Mouse (Mus musculus) kidney, embryonic 16.5 days (tissue): ENCODE data around the gene Inhbe. TPM values are rescaled to one million over a fixed set of nuclear protein-coding genes. Genes with fewer than 3 reads are reported as not detected.

Source experiments
- ATAC-seq: fragments of 200-750 bp; cut with Nextera tagmentation; 2 replicates; pipeline ENCODE4 v1.8.0; 2017; ENCODE audit warnings: moderate TSS enrichment; ENCODE audit not compliant: low FRiP score, low TSS enrichment
- H3K27ac ChIP-seq: fragments of 300-500 bp; sonication (generic); 2 replicates; pipeline ENCODE4 v1.5.1; 2014; ENCODE audit warnings: low read length
- H3K27me3 ChIP-seq: fragments of 300-500 bp; sonication (generic); 2 replicates; pipeline ENCODE4 v1.6.1; 2014; ENCODE audit warnings: low read length, control low read depth, mixed read lengths; ENCODE audit not compliant: insufficient read depth
- H3K36me3 ChIP-seq: fragments of 300-500 bp; sonication (generic); 2 replicates; pipeline ENCODE4 v1.6.1; 2014; ENCODE audit warnings: low read length, control low read depth, mixed read lengths; ENCODE audit not compliant: insufficient read depth
- H3K4me1 ChIP-seq: fragments of 300-500 bp; sonication (generic); 2 replicates; pipeline ENCODE4 v1.6.1; 2014; ENCODE audit warnings: low read length, control low read depth, mixed read lengths; ENCODE audit not compliant: insufficient read depth
- H3K4me2 ChIP-seq: fragments of 300-500 bp; sonication (generic); replicated peaks from 2 replicates; pipeline ENCODE4 v1.6.1; 2014; ENCODE audit warnings: low read depth, low read length
- H3K4me3 ChIP-seq: fragments of 300-500 bp; sonication (generic); 2 replicates; pipeline ENCODE4 v1.5.1; 2014; ENCODE audit warnings: mild to moderate bottlenecking, low read length
- H3K9ac ChIP-seq: fragments of 300-500 bp; sonication (generic); replicated peaks from 2 replicates; pipeline ENCODE4 v1.6.1; 2014; ENCODE audit warnings: low read length
- H3K9me3 ChIP-seq: fragments of 300-500 bp; sonication (generic); 2 replicates; pipeline ENCODE4 v1.6.1; 2016; ENCODE audit warnings: low read length, control low read depth
- WGBS: fragments of 180-500 bp; shearing (Covaris S2); extraction: QIAGEN DNeasy Blood & Tissue Kit; methylation state at CpG from one replicate; pipeline ENCODE4 v1.1.7; 2014; 5-methylcytosine and 5-hydroxymethylcytosine counted together
- polyA plus RNA-seq: library from polyadenylated mRNA; unstranded; fragments of >200 nt; fragmentation: Nextera tagmentation; extraction: Ambion mirVana; gene quantifications from 2 replicates; pipeline ENCODE4 v1.2.1, GENCODE M21; 2015

Gene Inhbe
- polyA plus RNA-seq, 1 experiment from 2014 or later = not detected

GRCm38 (mm10) chr10:127369834-127370820 lies 15.9 kb upstream of the Inhbe start, which contains the start of gene Inhbc:
TSS of gene Inhbc (minus strand) at chr10:127370431.
- no peak within 1 kb of the TSS for H3K4me2 ChIP-seq
- H3K9me3 ChIP-seq = no peaks in the 10 kb centered on the region
- peaks cover 5% of the 10 kb centered on the region; the same call in 1 of the 2 replicates for H3K4me1 ChIP-seq
- no peaks in the 10 kb centered on the region for H3K36me3 ChIP-seq
- no peak for ATAC-seq
- no peaks in the 10 kb centered on the region for H3K27me3 ChIP-seq
- H3K9ac ChIP-seq = no peak within 1 kb of the TSS
- WGBS = 76% methylated on average over 22 of the region's 22 CpGs
- no peak within 1 kb of the TSS for H3K27ac ChIP-seq
- no peak within 1 kb of the TSS for H3K4me3 ChIP-seq

- ATAC-seq = no peak
These were observed 14.1 kb upstream of the Inhbe start for GRCm38 (mm10) chr10:127368273-127368672.

GRCm38 (mm10) chr10:127367116-127367515 lies 12.9 kb upstream of the Inhbe start:
- Histone ChIP-seq H3K4me1 (peaks cover 5% of the 10 kb centered on the region; the same call in 1 of the 2 replicates), H3K27ac (no peak overlapping the region), H3K9ac (no peak overlapping the region), H3K4me2 (no peak overlapping the region), H3K9me3 (no peaks in the 10 kb centered on the region), H3K27me3 (no peaks in the 10 kb centered on the region), H3K36me3 (no peaks in the 10 kb centered on the region), H3K4me3 (no peak overlapping the region)
- ATAC-seq = no peak
- WGBS = 78% methylated on average over 5 of the region's 5 CpGs

More at GRCm38 (mm10) chr10:127368273-127368672, 14.1 kb upstream of the Inhbe start:
- Histone ChIP-seq H3K27ac (no peak overlapping the region), H3K27me3 (no peaks in the 10 kb centered on the region), H3K4me1 (peaks cover 5% of the 10 kb centered on the region; the same call in 1 of the 2 replicates), H3K36me3 (no peaks in the 10 kb centered on the region), H3K9me3 (no peaks in the 10 kb centered on the region), H3K9ac (no peak overlapping the region), H3K4me3 (no peak overlapping the region), H3K4me2 (no peak overlapping the region)
- WGBS = 74% methylated on average over 2 of the region's 2 CpGs

- Histone ChIP-seq H3K4me2 (no peak overlapping the region), H3K27me3 (no peaks in the 10 kb centered on the region), H3K27ac (no peak overlapping the region), H3K4me3 (no peak overlapping the region), H3K4me1 (no peaks in the 10 kb centered on the region), H3K9me3 (no peaks in the 10 kb centered on the region), H3K9ac (no peak overlapping the region), H3K36me3 (no peaks in the 10 kb centered on the region)
- ATAC-seq = no peak
- 83% methylated on average over 3 of the region's 3 CpGs for WGBS
These were observed 6.5 kb upstream of the Inhbe start for GRCm38 (mm10) chr10:127360714-127361113.

- H3K27ac ChIP-seq = no peak overlapping the region
- no peaks in the 10 kb centered on the region for H3K36me3 ChIP-seq
- WGBS = 74% methylated on average over 10 of the region's 10 CpGs
- H3K9me3 ChIP-seq = no peaks in the 10 kb centered on the region
- peaks cover 8% of the 10 kb centered on the region; the same call in 1 of the 2 replicates for H3K4me1 ChIP-seq
- no peak overlapping the region for H3K4me3 ChIP-seq
- no peak for ATAC-seq
- no peak overlapping the region for H3K9ac ChIP-seq
- H3K27me3 ChIP-seq = no peaks in the 10 kb centered on the region
- no peak overlapping the region for H3K4me2 ChIP-seq
These were observed 1.1 kb upstream of the Inhbe start for GRCm38 (mm10) chr10:127355336-127355735.

- 86% methylated on average over 11 of the region's 11 CpGs for WGBS
These were observed 1.4 kb downstream of the Inhbe start for GRCm38 (mm10) chr10:127352766-127353165.

GRCm38 (mm10) chr10:127352187-127352586 lies 2.0 kb downstream of the Inhbe start:
- H3K27ac ChIP-seq = no peak overlapping the region
- H3K27me3 ChIP-seq = no peaks in the 10 kb centered on the region
- no peak overlapping the region for H3K9ac ChIP-seq
- H3K9me3 ChIP-seq = no peaks in the 10 kb centered on the region
- peaks cover 8% of the 10 kb centered on the region; the same call in 1 of the 2 replicates for H3K4me1 ChIP-seq
- H3K4me2 ChIP-seq = no peak overlapping the region
- H3K36me3 ChIP-seq = no peaks in the 10 kb centered on the region
- no peak overlapping the region for H3K4me3 ChIP-seq
- 76% methylated on average over 9 of the region's 9 CpGs for WGBS
- ATAC-seq = no peak

More at GRCm38 (mm10) chr10:127352766-127353165, 1.4 kb downstream of the Inhbe start:
- Histone ChIP-seq H3K27ac (no peak overlapping the region), H3K4me2 (no peak overlapping the region), H3K4me3 (no peak overlapping the region), H3K9ac (no peak overlapping the region), H3K9me3 (no peaks in the 10 kb centered on the region), H3K27me3 (no peaks in the 10 kb centered on the region), H3K36me3 (no peaks in the 10 kb centered on the region), H3K4me1 (peaks cover 8% of the 10 kb centered on the region; the same call in 1 of the 2 replicates)
- ATAC-seq = no peak

GRCm38 (mm10) chr10:127351719-127352118 lies 2.5 kb downstream of the Inhbe start:
- 63% methylated on average over 8 of the region's 8 CpGs for WGBS
- Histone ChIP-seq H3K4me3 (no peak overlapping the region), H3K9ac (no peak overlapping the region), H3K4me2 (no peak overlapping the region), H3K27me3 (no peaks in the 10 kb centered on the region), H3K9me3 (no peaks in the 10 kb centered on the region), H3K4me1 (peaks cover 8% of the 10 kb centered on the region; the same call in 1 of the 2 replicates), H3K27ac (no peak overlapping the region), H3K36me3 (no peaks in the 10 kb centered on the region)
- no peak for ATAC-seq

GRCm38 (mm10) chr10:127351285-127351595 lies 3.0 kb downstream of the Inhbe start:
- H3K9me3 ChIP-seq = no peaks in the 10 kb centered on the region
- no peaks in the 10 kb centered on the region for H3K36me3 ChIP-seq
- WGBS = 80% methylated on average over 8 of the region's 8 CpGs
- H3K4me2 ChIP-seq = peak overlapping the region; percentile 54
- H3K4me3 ChIP-seq = no peak overlapping the region
- H3K9ac ChIP-seq = no peak overlapping the region
- H3K4me1 ChIP-seq = peaks cover 8% of the 10 kb centered on the region; the same call in 1 of the 2 replicates
- no peak overlapping the region for H3K27ac ChIP-seq
- no peak for ATAC-seq
- H3K27me3 ChIP-seq = no peaks in the 10 kb centered on the region
